Mouse (Mus musculus): Measurements from ENCODE around the gene Hk3. TPM values are rescaled to one million over a fixed set of nuclear protein-coding genes. Genes with fewer than 3 reads are reported as not detected.

Gene Hk3
- polyA plus RNA-seq, 1 experiment from 2014 or later, result 1.5 TPM

GRCm38 (mm10) chr13:55019181-55019580 is 2.0 kb downstream of the Hk3 start:
- ATAC-seq, result no peak
- WGBS, result 58% methylated on average over 3 of the region's 3 CpGs
- Histone ChIP-seq H3K4me1 (ENCODE audit: control insufficient read depth, insufficient read depth, low read length) (0 out of 2 replicates have a peak, but pooled peaks cover 6% of the 10 kb centered on the region), H3K9ac (ENCODE audit: low read depth, low read length) (no peak overlapping the region), H3K27me3 (replicated peaks; ENCODE audit: control insufficient read depth, insufficient read depth, low read length) (no peaks in the 10 kb centered on the region), H3K4me3 (ENCODE audit: low read length) (no peak overlapping the region), H3K36me3 (ENCODE audit: control insufficient read depth, insufficient read depth, low read length) (no peaks in the 10 kb centered on the region), H3K4me2 (ENCODE audit: low read depth, low read length) (no peak overlapping the region), H3K9me3 (ENCODE audit: control insufficient read depth, low read length) (no peaks in the 10 kb centered on the region), H3K27ac (ENCODE audit: low read length) (no peak overlapping the region)

- Histone ChIP-seq H3K4me3 (ENCODE audit: low read length) (no peak overlapping the region), H3K27ac (ENCODE audit: low read length) (no peak overlapping the region), H3K9ac (ENCODE audit: low read depth, low read length) (no peak overlapping the region), H3K9me3 (ENCODE audit: control insufficient read depth, low read length) (no peaks in the 10 kb centered on the region), H3K27me3 (replicated peaks; ENCODE audit: control insufficient read depth, insufficient read depth, low read length) (no peaks in the 10 kb centered on the region), H3K4me2 (ENCODE audit: low read depth, low read length) (no peak overlapping the region), H3K4me1 (ENCODE audit: control insufficient read depth, insufficient read depth, low read length) (0 out of 2 replicates have a peak, but pooled peaks cover 6% of the 10 kb centered on the region), H3K36me3 (ENCODE audit: control insufficient read depth, insufficient read depth, low read length) (no peaks in the 10 kb centered on the region)
- 84% methylated on average over 9 of the region's 9 CpGs for WGBS
- no peak for ATAC-seq
These were observed 2.5 kb downstream of the Hk3 start for GRCm38 (mm10) chr13:55018700-55019099.

- ATAC-seq, result no peak
- Histone ChIP-seq H3K4me1 (ENCODE audit: control insufficient read depth, insufficient read depth, low read length) (0 out of 2 replicates have a peak, but pooled peaks cover 5% of the 10 kb centered on the region), H3K4me2 (ENCODE audit: low read depth, low read length) (no peak overlapping the region), H3K9ac (ENCODE audit: low read depth, low read length) (no peak overlapping the region), H3K36me3 (ENCODE audit: control insufficient read depth, insufficient read depth, low read length) (no peaks in the 10 kb centered on the region), H3K9me3 (ENCODE audit: control insufficient read depth, low read length) (no peaks in the 10 kb centered on the region), H3K27ac (ENCODE audit: low read length) (no peak overlapping the region), H3K27me3 (replicated peaks; ENCODE audit: control insufficient read depth, insufficient read depth, low read length) (no peaks in the 10 kb centered on the region), H3K4me3 (ENCODE audit: low read length) (no peak overlapping the region)
- 81% methylated on average over 8 of the region's 8 CpGs for WGBS
These were observed 3.1 kb downstream of the Hk3 start for GRCm38 (mm10) chr13:55017898-55018599.

GRCm38 (mm10) chr13:55017154-55017897 is 3.9 kb downstream of the Hk3 start:
- Histone ChIP-seq H3K4me3 (ENCODE audit: low read length) (no peak overlapping the region), H3K9ac (ENCODE audit: low read depth, low read length) (no peak overlapping the region), H3K9me3 (ENCODE audit: control insufficient read depth, low read length) (no peaks in the 10 kb centered on the region), H3K4me2 (ENCODE audit: low read depth, low read length) (no peak overlapping the region), H3K27ac (ENCODE audit: low read length) (no peak overlapping the region), H3K36me3 (ENCODE audit: control insufficient read depth, insufficient read depth, low read length) (no peaks in the 10 kb centered on the region), H3K4me1 (ENCODE audit: control insufficient read depth, insufficient read depth, low read length) (no peaks in the 10 kb centered on the region), H3K27me3 (replicated peaks; ENCODE audit: control insufficient read depth, insufficient read depth, low read length) (no peaks in the 10 kb centered on the region)
- WGBS, result 80% methylated on average over 12 of the region's 12 CpGs
- ATAC-seq, result no peak

GRCm38 (mm10) chr13:55014451-55014850 is 6.7 kb downstream of the Hk3 start:
- no peak for ATAC-seq
- Histone ChIP-seq H3K27ac (ENCODE audit: low read length) (no peak overlapping the region), H3K9ac (ENCODE audit: low read depth, low read length) (no peak overlapping the region), H3K4me1 (ENCODE audit: control insufficient read depth, insufficient read depth, low read length) (no peaks in the 10 kb centered on the region), H3K4me2 (ENCODE audit: low read depth, low read length) (no peak overlapping the region), H3K36me3 (ENCODE audit: control insufficient read depth, insufficient read depth, low read length) (no peaks in the 10 kb centered on the region), H3K27me3 (replicated peaks; ENCODE audit: control insufficient read depth, insufficient read depth, low read length) (no peaks in the 10 kb centered on the region), H3K4me3 (ENCODE audit: low read length) (no peak overlapping the region), H3K9me3 (ENCODE audit: control insufficient read depth, low read length) (no peaks in the 10 kb centered on the region)
- WGBS, result 63% methylated on average over 9 of the region's 9 CpGs

- no peak for ATAC-seq
- no peaks in the 10 kb centered on the region for H3K27me3 ChIP-seq (replicated peaks; ENCODE audit: control insufficient read depth, insufficient read depth, low read length)
- 21% methylated on average over 9 of the region's 9 CpGs for WGBS
These were observed 7.4 kb downstream of the Hk3 start for GRCm38 (mm10) chr13:55013702-55014344.

GRCm38 (mm10) chr13:55011981-55012478 is 9.2 kb downstream of the Hk3 start:
- no peak overlapping the region for H3K4me3 ChIP-seq (ENCODE audit: low read length)
- no peaks in the 10 kb centered on the region for H3K9me3 ChIP-seq (ENCODE audit: control insufficient read depth, low read length)
- no peaks in the 10 kb centered on the region for H3K27me3 ChIP-seq (replicated peaks; ENCODE audit: control insufficient read depth, insufficient read depth, low read length)
- H3K4me2 ChIP-seq (ENCODE audit: low read depth, low read length), result no peak overlapping the region
- no peaks in the 10 kb centered on the region for H3K36me3 ChIP-seq (ENCODE audit: control insufficient read depth, insufficient read depth, low read length)
- ATAC-seq, result no peak
- no peak overlapping the region for H3K27ac ChIP-seq (ENCODE audit: low read length)
- WGBS, result 3% methylated on average over 14 of the region's 14 CpGs
- no peak overlapping the region for H3K9ac ChIP-seq (ENCODE audit: low read depth, low read length)
- no peaks in the 10 kb centered on the region for H3K4me1 ChIP-seq (ENCODE audit: control insufficient read depth, insufficient read depth, low read length)

More at GRCm38 (mm10) chr13:55013702-55014344, 7.4 kb downstream of the Hk3 start:
- Histone ChIP-seq H3K9me3 (ENCODE audit: control insufficient read depth, low read length) (no peaks in the 10 kb centered on the region), H3K9ac (ENCODE audit: low read depth, low read length) (no peak overlapping the region), H3K27ac (ENCODE audit: low read length) (no peak overlapping the region), H3K4me1 (ENCODE audit: control insufficient read depth, insufficient read depth, low read length) (no peaks in the 10 kb centered on the region), H3K4me2 (ENCODE audit: low read depth, low read length) (no peak overlapping the region), H3K4me3 (ENCODE audit: low read length) (no peak overlapping the region), H3K36me3 (ENCODE audit: control insufficient read depth, insufficient read depth, low read length) (no peaks in the 10 kb centered on the region)

GRCm38 (mm10) chr13:55011103-55011502 is 10.1 kb downstream of the Hk3 start:
- H3K9ac ChIP-seq (ENCODE audit: low read depth, low read length), result no peak overlapping the region
- ATAC-seq, result no peak
- 84% methylated on average over 15 of the region's 15 CpGs for whole genome bisulfite sequencing
- no peaks in the 10 kb centered on the region for H3K36me3 ChIP-seq (ENCODE audit: control insufficient read depth, insufficient read depth, low read length)
- no peak overlapping the region for H3K27ac ChIP-seq (ENCODE audit: low read length)
- H3K9me3 ChIP-seq (ENCODE audit: control insufficient read depth, low read length), result no peaks in the 10 kb centered on the region
- no peaks in the 10 kb centered on the region for H3K4me1 ChIP-seq (ENCODE audit: control insufficient read depth, insufficient read depth, low read length)
- H3K4me3 ChIP-seq (ENCODE audit: low read length), result no peak overlapping the region
- no peaks in the 10 kb centered on the region for H3K27me3 ChIP-seq (replicated peaks; ENCODE audit: control insufficient read depth, insufficient read depth, low read length)
- no peak overlapping the region for H3K4me2 ChIP-seq (ENCODE audit: low read depth, low read length)

GRCm38 (mm10) chr13:55008589-55008988 is 12.6 kb downstream of the Hk3 start:
- WGBS, result 79% methylated on average over 6 of the region's 6 CpGs
- Histone ChIP-seq H3K27me3 (replicated peaks; ENCODE audit: control insufficient read depth, insufficient read depth, low read length) (no peaks in the 10 kb centered on the region), H3K27ac (ENCODE audit: low read length) (no peak overlapping the region), H3K4me2 (ENCODE audit: low read depth, low read length) (no peak overlapping the region), H3K9me3 (ENCODE audit: control insufficient read depth, low read length) (no peaks in the 10 kb centered on the region), H3K4me1 (ENCODE audit: control insufficient read depth, insufficient read depth, low read length) (0 out of 2 replicates have a peak, but pooled peaks cover 2% of the 10 kb centered on the region), H3K4me3 (ENCODE audit: low read length) (no peak overlapping the region), H3K36me3 (ENCODE audit: control insufficient read depth, insufficient read depth, low read length) (no peaks in the 10 kb centered on the region), H3K9ac (ENCODE audit: low read depth, low read length) (no peak overlapping the region)
- ATAC-seq, result no peak
